Mouse (Mus musculus) NIH3T3 (cell line): Measurements from ENCODE around the gene Nop2.
A peak's percentile ranks its signal among the peaks of the same experiment; 100 is the strongest.

ENCODE experiments used
- DNase-seq: peaks from one replicate; pipeline ENCODE4 v3.0.0-alpha.2; 2012; ENCODE audit warnings: low read depth

Gene Nop2

GRCm38 (mm10) chr6:125131302-125132156, at the start of gene Nop2:
Gene Nop2, plus strand, starts transcription at chr6:125131909.
- peak; percentile 98 for DNase-seq

GRCm38 (mm10) chr6:125082801-125083386, 48.8 kb upstream of the Nop2 start:
- DNase-seq, result no peak

- DNase-seq, result peak; percentile 92
Measured at GRCm38 (mm10) chr6:125084424-125084823, 47.3 kb upstream of the Nop2 start.

- no peak for DNase-seq
Measured at GRCm38 (mm10) chr6:125087937-125088336, 43.8 kb upstream of the Nop2 start.

- peak; percentile 57 for DNase-seq
Measured at GRCm38 (mm10) chr6:125088561-125089321, 43.0 kb upstream of the Nop2 start.

GRCm38 (mm10) chr6:125089521-125090321, 42.0 kb upstream of the Nop2 start:
- DNase-seq, result peak; percentile 65

- no peak for DNase-seq
Measured at GRCm38 (mm10) chr6:125090341-125091085, 41.2 kb upstream of the Nop2 start.

GRCm38 (mm10) chr6:125092372-125092771, 39.3 kb upstream of the Nop2 start:
- no peak for DNase-seq

- no peak for DNase-seq
Measured at GRCm38 (mm10) chr6:125094843-125095242, 36.9 kb upstream of the Nop2 start.

GRCm38 (mm10) chr6:125095391-125096278, 36.1 kb upstream of the Nop2 start, which contains the start of gene Chd4:
Gene Chd4, plus strand, starts transcription at chr6:125095981.
- peak; percentile 99 for DNase-seq

GRCm38 (mm10) chr6:125096279-125096596, 35.5 kb upstream of the Nop2 start:
- DNase-seq, result no peak

GRCm38 (mm10) chr6:125096597-125097345, 34.9 kb upstream of the Nop2 start:
- peak; percentile 64 for DNase-seq

GRCm38 (mm10) chr6:125097346-125097689, 34.4 kb upstream of the Nop2 start:
- peak; percentile 47 for DNase-seq

GRCm38 (mm10) chr6:125097951-125098350, 33.8 kb upstream of the Nop2 start:
- no peak for DNase-seq

GRCm38 (mm10) chr6:125098513-125098912, 33.2 kb upstream of the Nop2 start:
- no peak for DNase-seq

- no peak for DNase-seq
Measured at GRCm38 (mm10) chr6:125099421-125099971, 32.2 kb upstream of the Nop2 start.

GRCm38 (mm10) chr6:125101444-125101843, 30.3 kb upstream of the Nop2 start:
- no peak for DNase-seq

GRCm38 (mm10) chr6:125104223-125104622, 27.5 kb upstream of the Nop2 start:
- DNase-seq, result no peak

GRCm38 (mm10) chr6:125107705-125108104, 24.0 kb upstream of the Nop2 start:
- peak; percentile 34 for DNase-seq
